Mouse (Mus musculus) bone marrow, adult 2 months (tissue): ENCODE data around the gene Got2.

Experiments
- CTCF ChIP-seq: fragments of 200-500 bp; IDR thresholded peaks from 2 replicates; pipeline ENCODE4 v1.5.1; 2011; ENCODE audit warnings: low read length, control low read depth; ENCODE audit not compliant: control insufficient read depth, insufficient read depth
- POLR2A ChIP-seq: fragments of 200-500 bp; IDR thresholded peaks from 2 replicates; pipeline ENCODE4 v1.6.1; 2011; ENCODE audit warnings: low read depth, mild to moderate bottlenecking, control low read depth, low read length, borderline replicate concordance; ENCODE audit not compliant: control insufficient read depth

DNA sequence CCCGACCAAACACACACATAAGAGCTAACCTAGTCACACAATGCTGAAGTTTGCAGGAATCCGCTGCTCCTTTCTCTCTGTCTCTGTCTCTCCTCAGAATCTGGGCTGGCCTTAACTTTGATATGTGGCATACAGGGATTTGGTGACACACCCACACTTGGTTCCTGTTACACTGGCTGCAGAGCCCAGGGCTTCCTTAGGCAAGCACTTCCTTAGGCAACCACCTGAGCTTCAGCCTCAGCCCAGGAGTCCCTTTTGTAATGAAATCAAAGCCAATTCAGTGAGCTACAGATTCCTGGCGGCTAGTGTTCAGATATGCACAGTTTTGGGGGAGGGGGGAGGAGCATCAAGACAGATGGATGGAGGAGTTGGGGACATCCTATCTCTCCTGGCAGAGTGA is 70.8 kb downstream of the Got2 start:
- TF ChIP-seq CTCF (no peak), POLR2A (no peak)
